Mouse (Mus musculus) hindbrain, embryonic 14.5 days (tissue): ENCODE measurements around the gene Fgf14. TPM values are rescaled to one million over a fixed set of nuclear protein-coding genes. Genes with fewer than 3 reads are reported as not detected.

Experiments used
- ATAC-seq: fragments of 200-750 bp; cut with Nextera tagmentation; 2 replicates; pipeline ENCODE4 v1.8.0; 2017; ENCODE audit warnings: moderate number of reproducible peaks, mild to moderate bottlenecking, moderate TSS enrichment, moderate library complexity; ENCODE audit not compliant: low FRiP score
- DNase-seq: peaks from one replicate; pipeline ENCODE4 v3.0.0-alpha.2; 2015; ENCODE audit warnings: low spot score
- H3K27ac ChIP-seq: fragments of 300-500 bp; sonication (generic); 2 replicates; pipeline ENCODE4 v1.5.1; 2014; ENCODE audit warnings: mild to moderate bottlenecking, moderate library complexity
- H3K27me3 ChIP-seq: fragments of 300-500 bp; sonication (generic); 2 replicates; pipeline ENCODE4 v1.6.1; 2014; ENCODE audit warnings: mild to moderate bottlenecking, low read length, mixed read lengths; ENCODE audit not compliant: control insufficient read depth, insufficient read depth
- H3K36me3 ChIP-seq: fragments of 300-500 bp; sonication (generic); replicated peaks from 2 replicates; pipeline ENCODE4 v1.6.1; 2014; ENCODE audit not compliant: control insufficient read depth, insufficient read depth
- H3K4me1 ChIP-seq: fragments of 300-500 bp; sonication (generic); replicated peaks from 2 replicates; pipeline ENCODE4 v1.6.1; 2014; ENCODE audit warnings: antibody characterized with exemption, low read length, mixed read lengths; ENCODE audit not compliant: control insufficient read depth, insufficient read depth
- H3K4me2 ChIP-seq: fragments of 300-500 bp; sonication (generic); replicated peaks from 2 replicates; pipeline ENCODE4 v1.6.1; 2014; ENCODE audit warnings: mild to moderate bottlenecking, moderate library complexity
- H3K4me3 ChIP-seq: fragments of 300-500 bp; sonication (generic); replicated peaks from 2 replicates; pipeline ENCODE4 v1.5.1; 2014; ENCODE audit warnings: mild to moderate bottlenecking, low read length
- H3K9ac ChIP-seq: fragments of 300-500 bp; sonication (generic); 2 replicates; pipeline ENCODE4 v1.6.1; 2014
- H3K9me3 ChIP-seq: fragments of 300-500 bp; sonication (generic); 2 replicates; pipeline ENCODE4 v1.6.1; 2016; ENCODE audit warnings: low read length; ENCODE audit not compliant: control insufficient read depth
- WGBS: fragments of 180-500 bp; shearing (Covaris S2); extraction: QIAGEN DNeasy Blood & Tissue Kit; methylation state at CpG from one replicate; pipeline ENCODE4 v1.1.7; 2014; 5-methylcytosine and 5-hydroxymethylcytosine counted together
- polyA plus RNA-seq: library from polyadenylated mRNA; unstranded; fragments of >200 nt; fragmentation: Nextera tagmentation; extraction: Ambion mirVana; gene quantifications from 2 replicates; pipeline ENCODE4 v1.2.1, GENCODE M21; 2014

Gene Fgf14
- polyA plus RNA-seq, result 38.4 and 44.4 TPM in 2 replicates

DNA sequence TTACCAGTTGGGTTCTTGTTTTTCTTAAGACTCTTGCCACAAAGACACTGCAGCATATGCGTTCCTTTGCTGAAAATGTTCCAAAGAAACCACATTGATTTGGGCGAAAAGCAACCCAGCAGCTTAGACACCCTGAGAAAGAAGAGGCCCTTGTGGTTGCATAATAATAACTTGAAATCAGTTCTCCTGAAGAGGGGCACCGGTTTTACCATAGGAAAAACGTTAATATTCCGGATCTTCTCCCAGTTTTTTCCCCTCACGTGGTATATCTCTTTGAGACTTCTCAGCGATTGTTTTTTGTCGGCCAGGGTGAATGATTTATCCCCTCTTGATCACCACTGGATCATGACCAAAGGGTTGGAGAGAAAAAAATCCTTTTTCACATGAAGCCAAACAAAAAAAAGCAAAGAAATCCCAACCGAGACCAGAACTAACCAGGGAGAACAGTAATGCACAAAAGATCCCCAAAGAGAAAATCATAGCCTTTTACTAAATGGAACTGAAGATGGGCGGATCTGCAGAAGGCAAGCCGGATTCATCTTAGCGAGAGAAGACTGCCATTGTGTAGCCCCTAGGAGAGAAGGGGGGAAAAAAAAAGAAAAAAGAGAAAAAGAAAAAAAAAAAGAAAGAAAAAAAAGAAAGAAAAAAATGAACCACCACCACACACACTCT is at the start of gene Fgf14:
Fgf14 (minus strand) TSS at position 622 of the 672 bp plus-strand sequence.
- H3K4me3 ChIP-seq, result peak within 1 kb of the TSS; percentile 59
- no peaks in the 10 kb centered on the region for H3K27me3 ChIP-seq
- H3K9me3 ChIP-seq, result no peaks in the 10 kb centered on the region
- peak within 1 kb of the TSS; percentile 93 for H3K4me2 ChIP-seq
- peak within 1 kb of the TSS; percentile 76 for H3K27ac ChIP-seq
- H3K36me3 ChIP-seq, result no peaks in the 10 kb centered on the region
- DNase-seq (peak; percentile 29), ATAC-seq (no peak)
- peaks cover 18% of the 10 kb centered on the region for H3K4me1 ChIP-seq
- H3K9ac ChIP-seq, result peak within 1 kb of the TSS; percentile 67
- WGBS, result 4% methylated on average over 12 of the region's 12 CpGs

DNA sequence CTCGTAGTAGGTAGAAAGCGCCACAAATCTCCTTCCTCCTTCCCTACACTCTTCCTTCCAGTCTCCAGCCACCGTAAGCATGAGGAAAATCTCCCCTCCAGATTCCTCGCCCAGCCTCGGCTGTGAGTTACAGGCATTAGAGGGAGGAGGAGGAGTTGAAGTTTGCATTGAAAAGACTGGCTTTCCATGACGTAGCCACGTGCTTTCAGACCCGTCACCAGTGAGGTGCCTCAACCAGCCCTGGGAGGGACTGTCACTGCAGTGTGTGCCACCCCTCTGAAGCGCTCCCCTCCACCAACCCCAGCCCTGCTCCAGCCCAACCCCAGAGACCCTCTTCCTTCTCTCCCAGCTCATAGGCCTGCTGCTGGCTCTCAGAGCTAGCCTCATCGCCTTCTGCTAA is 452 bp upstream of the Fgf14 start:
- peaks cover 18% of the 10 kb centered on the region for H3K4me1 ChIP-seq
- peak overlapping the region; percentile 67 for H3K9ac ChIP-seq
- peak overlapping the region; percentile 59 for H3K4me3 ChIP-seq
- DNase-seq, result peak; percentile 75
- peak; percentile 96 for ATAC-seq
- H3K9me3 ChIP-seq, result no peaks in the 10 kb centered on the region
- no peaks in the 10 kb centered on the region for H3K27me3 ChIP-seq
- peak overlapping the region; percentile 76 for H3K27ac ChIP-seq
- no peaks in the 10 kb centered on the region for H3K36me3 ChIP-seq
- under 1% methylated on average over 10 of the region's 10 CpGs for WGBS
- H3K4me2 ChIP-seq, result peak overlapping the region; percentile 93

DNA sequence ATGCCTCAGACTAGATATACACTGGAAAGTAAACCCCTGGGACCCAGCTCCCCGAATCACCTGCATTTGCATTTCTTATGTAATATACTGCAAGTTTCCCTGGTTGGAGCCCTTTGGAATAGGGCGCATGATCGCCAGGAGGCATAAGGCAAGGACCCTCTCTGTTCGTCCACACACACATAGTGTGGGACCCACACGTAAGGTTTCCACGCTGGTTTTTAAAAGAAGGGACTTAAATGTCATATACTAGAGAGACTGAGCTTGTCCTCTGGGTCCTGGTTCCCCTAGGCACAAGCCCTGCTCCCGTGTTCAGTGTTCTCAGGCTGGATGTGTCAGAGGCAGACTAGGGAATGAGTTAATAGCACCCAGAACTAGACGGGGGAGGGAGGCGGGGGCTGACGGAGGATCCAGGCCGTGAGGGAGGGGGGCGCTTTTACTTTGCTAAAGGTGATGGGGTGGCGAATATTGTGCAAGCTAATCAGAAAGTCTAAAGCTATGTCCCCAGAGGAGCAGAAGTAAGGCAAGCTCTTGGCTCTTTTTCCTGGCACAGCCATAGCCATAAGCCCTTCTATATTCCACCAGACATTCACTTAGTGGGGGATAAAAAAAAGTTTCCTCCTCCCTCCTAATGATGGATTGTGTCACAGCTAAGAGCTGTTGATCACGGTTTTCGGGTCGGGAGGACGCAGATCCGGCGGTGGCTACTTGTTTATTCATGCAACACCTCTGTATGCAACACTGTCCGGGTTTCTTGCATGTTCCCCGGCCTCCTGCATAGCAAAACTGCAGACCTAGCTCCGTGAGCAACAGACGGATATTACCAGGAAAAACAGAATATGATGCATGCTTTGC is 1.0 kb downstream of the Fgf14 start:
- H3K27ac ChIP-seq, result peak overlapping the region; percentile 76
- peaks cover 18% of the 10 kb centered on the region for H3K4me1 ChIP-seq
- H3K9ac ChIP-seq, result peak overlapping the region; percentile 67
- peak overlapping the region; percentile 59 for H3K4me3 ChIP-seq
- no peaks in the 10 kb centered on the region for H3K36me3 ChIP-seq
- peak; percentile 33 for ATAC-seq
- 4% methylated on average over 23 of the region's 23 CpGs for WGBS
- no peaks in the 10 kb centered on the region for H3K9me3 ChIP-seq
- DNase-seq, result peak; percentile 42
- H3K27me3 ChIP-seq, result no peaks in the 10 kb centered on the region
- peak overlapping the region; percentile 93 for H3K4me2 ChIP-seq

DNA sequence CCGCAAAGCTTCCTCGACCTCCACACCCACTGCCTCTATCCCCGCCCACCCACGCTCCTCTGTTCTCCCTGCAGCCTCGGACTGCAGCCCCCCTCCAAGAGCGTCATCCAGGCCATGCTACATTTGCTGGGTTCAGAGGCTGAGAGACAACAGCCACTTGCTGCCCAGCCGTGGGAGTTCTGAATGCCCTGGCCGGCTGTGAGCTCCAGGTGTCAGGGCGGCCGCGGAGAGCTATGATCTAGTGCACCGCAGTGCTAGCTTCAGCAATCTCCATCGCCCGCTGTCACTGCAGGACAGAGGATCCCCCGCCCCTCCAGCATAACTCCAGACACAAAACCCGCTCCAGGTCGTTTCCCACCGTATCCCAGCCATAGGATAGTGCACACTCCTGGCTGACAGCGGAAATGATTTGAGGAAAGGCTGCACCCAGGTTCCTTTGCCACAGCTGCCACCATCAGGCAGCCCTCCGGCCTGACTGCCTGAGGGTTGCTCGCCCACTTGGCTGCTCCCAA is 1.7 kb downstream of the Fgf14 start:
- Histone ChIP-seq H3K9me3 (no peaks in the 10 kb centered on the region), H3K36me3 (no peaks in the 10 kb centered on the region), H3K4me1 (peaks cover 18% of the 10 kb centered on the region), H3K4me3 (peak overlapping the region; percentile 59), H3K27ac (peak overlapping the region; percentile 76; the same call in 1 of the 2 replicates), H3K4me2 (peak overlapping the region; percentile 93), H3K27me3 (no peaks in the 10 kb centered on the region), H3K9ac (peak overlapping the region; percentile 67)
- DNase-seq, result peak; percentile 39
- ATAC-seq, result peak; percentile 49
- WGBS, result under 1% methylated on average over 21 of the region's 21 CpGs

DNA sequence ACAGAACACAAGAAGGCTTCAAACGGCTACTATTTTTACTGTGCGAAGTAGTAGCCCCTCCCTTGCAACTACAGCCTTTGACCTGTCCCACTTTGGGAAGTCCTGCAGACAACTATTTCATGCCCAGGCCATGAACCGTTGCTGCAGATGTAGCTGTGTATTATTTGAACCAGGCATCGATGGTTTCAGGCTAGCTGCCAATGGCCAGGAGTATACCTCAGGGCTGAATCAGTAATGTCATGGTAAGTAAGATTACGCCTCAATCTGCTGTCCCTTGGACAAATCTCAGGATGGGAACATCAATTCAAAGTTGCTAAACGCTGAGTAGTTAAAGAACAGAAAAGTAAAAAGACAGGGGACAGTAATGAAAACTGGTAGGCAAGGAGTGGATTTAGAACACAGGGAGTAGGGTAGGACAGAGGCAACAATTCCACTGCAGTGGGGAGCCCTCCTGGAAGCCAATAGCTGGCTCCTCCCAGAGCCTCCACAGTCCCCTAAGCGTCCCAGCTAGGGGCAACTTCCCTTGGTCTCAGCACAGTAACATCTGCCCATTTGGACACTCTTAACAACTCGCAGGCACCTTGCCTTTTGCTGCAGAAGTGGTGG is 2.3 kb downstream of the Fgf14 start:
- H3K36me3 ChIP-seq, result no peaks in the 10 kb centered on the region
- H3K9ac ChIP-seq, result peak overlapping the region; percentile 67
- H3K4me3 ChIP-seq, result peak overlapping the region; percentile 59
- no peaks in the 10 kb centered on the region for H3K27me3 ChIP-seq
- peaks cover 22% of the 10 kb centered on the region for H3K4me1 ChIP-seq
- DNase-seq, result peak; percentile 24
- WGBS, result 18% methylated on average over 8 of the region's 8 CpGs
- 0 out of 2 replicates have a peak, but pooled peaks have one; percentile 2 for ATAC-seq
- peak overlapping the region; percentile 76; the same call in 1 of the 2 replicates for H3K27ac ChIP-seq
- H3K9me3 ChIP-seq, result no peaks in the 10 kb centered on the region
- peak overlapping the region; percentile 93 for H3K4me2 ChIP-seq

DNA sequence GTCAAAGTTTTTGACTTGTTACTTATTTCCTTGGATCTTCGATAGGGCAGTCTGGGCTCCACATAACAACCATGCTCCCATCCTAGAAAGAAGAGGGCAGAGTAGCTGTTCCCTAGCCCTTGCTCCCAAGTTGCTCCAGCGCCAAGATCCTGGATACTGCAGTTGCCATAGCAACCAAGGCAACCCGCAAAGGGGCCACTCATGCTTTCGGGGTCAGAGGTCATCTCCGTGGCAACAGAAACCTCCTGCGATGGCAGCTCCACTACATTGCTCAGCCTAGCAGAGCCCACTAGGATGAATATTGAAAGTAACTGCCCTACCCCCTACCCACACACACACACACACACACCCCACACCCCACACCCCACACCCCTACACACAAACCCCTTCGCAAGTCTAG is 7.2 kb downstream of the Fgf14 start:
- no peak overlapping the region for H3K4me3 ChIP-seq
- H3K4me2 ChIP-seq, result peak overlapping the region; percentile 0; the same call in 1 of the 2 replicates
- H3K9ac ChIP-seq, result no peak overlapping the region
- no peaks in the 10 kb centered on the region for H3K36me3 ChIP-seq
- ATAC-seq, result peak; percentile 96
- WGBS, result under 1% methylated on average over 7 of the region's 7 CpGs
- H3K27me3 ChIP-seq, result no peaks in the 10 kb centered on the region
- H3K9me3 ChIP-seq, result no peaks in the 10 kb centered on the region
- H3K27ac ChIP-seq, result no peak overlapping the region
- DNase-seq, result peak; percentile 85
- H3K4me1 ChIP-seq, result peaks cover 17% of the 10 kb centered on the region

DNA sequence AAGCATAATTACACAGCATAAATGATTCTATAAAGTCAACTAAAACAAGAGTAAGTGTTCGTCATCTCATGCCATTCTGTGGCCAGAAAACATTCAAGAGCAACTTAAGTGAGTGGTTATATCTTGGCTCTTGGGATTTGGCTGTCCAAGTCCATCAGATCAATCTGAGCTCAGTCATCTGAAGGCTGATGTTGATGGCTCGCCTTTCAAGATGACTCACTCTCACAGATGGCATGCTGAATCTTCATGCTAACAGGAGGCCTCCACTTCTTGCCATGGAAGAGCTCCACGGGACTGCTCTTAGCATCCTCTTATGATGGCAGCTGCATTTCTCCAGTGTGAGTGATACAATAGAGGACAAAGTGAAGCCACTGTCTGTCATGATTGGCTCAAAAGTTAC is 34.1 kb downstream of the Fgf14 start:
- no peaks in the 10 kb centered on the region for H3K4me1 ChIP-seq
- H3K4me2 ChIP-seq, result no peak overlapping the region
- H3K9me3 ChIP-seq, result no peaks in the 10 kb centered on the region
- H3K27me3 ChIP-seq, result no peaks in the 10 kb centered on the region
- H3K9ac ChIP-seq, result no peak overlapping the region
- H3K27ac ChIP-seq, result no peak overlapping the region
- DNase-seq (no peak), ATAC-seq (no peak)
- H3K4me3 ChIP-seq, result no peak overlapping the region
- WGBS, result 82% methylated on average over 3 of the region's 3 CpGs
- no peaks in the 10 kb centered on the region for H3K36me3 ChIP-seq

DNA sequence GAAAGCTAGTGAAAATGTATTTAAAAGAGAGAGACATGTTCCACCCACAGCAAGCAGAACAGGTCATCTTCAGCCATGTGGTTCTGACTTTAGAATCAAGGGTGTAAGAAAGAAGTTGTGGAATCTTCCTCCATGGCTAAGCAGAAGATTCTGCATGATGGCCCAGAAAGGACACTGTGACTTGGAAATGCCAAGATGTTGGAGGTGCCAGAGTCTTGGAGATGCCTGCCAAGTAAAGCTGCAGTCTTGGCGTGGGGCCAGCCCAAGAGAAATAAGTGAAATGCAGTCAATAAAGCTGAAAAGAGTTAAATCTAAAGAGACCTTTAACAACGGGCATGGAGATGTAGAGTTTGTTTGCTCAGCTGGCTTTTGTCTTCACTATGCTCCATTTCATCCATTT is 42.0 kb downstream of the Fgf14 start:
- H3K27ac ChIP-seq, result no peak overlapping the region
- WGBS, result 46% methylated on average over 2 of the region's 2 CpGs
- no peaks in the 10 kb centered on the region for H3K4me1 ChIP-seq
- H3K4me3 ChIP-seq, result no peak overlapping the region
- no peaks in the 10 kb centered on the region for H3K27me3 ChIP-seq
- no peak for ATAC-seq
- no peaks in the 10 kb centered on the region for H3K36me3 ChIP-seq
- no peak for DNase-seq
- no peak overlapping the region for H3K9ac ChIP-seq
- no peaks in the 10 kb centered on the region for H3K9me3 ChIP-seq
- no peak overlapping the region for H3K4me2 ChIP-seq

DNA sequence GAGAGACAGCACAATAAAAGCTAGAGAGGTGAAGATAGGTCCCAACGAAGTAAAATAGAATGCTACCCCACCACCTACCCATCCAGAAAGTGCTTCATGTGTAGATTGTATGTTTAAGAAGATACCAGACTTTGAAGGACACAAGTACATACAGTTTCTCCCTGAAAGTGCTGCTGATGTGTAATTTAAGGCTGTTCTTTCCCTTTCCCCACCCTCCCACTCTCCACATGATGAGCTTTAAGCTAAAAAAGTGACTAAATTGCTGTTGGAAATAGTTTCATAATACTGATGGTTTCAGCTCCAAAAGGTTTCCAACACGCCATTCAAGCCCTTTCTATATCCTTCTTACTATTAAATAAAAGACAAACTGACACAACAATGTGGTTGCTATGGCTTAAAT is 63.5 kb downstream of the Fgf14 start:
- Histone ChIP-seq H3K27ac (no peak overlapping the region), H3K9ac (no peak overlapping the region), H3K36me3 (no peaks in the 10 kb centered on the region), H3K27me3 (no peaks in the 10 kb centered on the region), H3K9me3 (no peaks in the 10 kb centered on the region), H3K4me1 (no peaks in the 10 kb centered on the region), H3K4me3 (no peak overlapping the region), H3K4me2 (no peak overlapping the region)
- DNase-seq (no peak), ATAC-seq (no peak)
- WGBS, result 68% methylated on average over 2 of the region's 2 CpGs
